Mouse (Mus musculus): Measurements from ENCODE around the gene Rab34.
A peak's percentile ranks its signal among the peaks of the same experiment; 100 is the strongest.

GRCm38 (mm10) chr11:78146707-78147543 lies 41.3 kb upstream of the Rab34 start:
- TF ChIP-seq CEBPB (IDR thresholded peaks at IDR 0.05; ENCODE audit: low read depth) (no peak), CTCF (IDR thresholded peaks at IDR 0.05; ENCODE audit: control insufficient read depth, insufficient read depth, insufficient read length) (no peak), MYOD1 (IDR thresholded peaks at IDR 0.05; ENCODE audit: control insufficient read depth, insufficient read length, low read depth) (no peak), MAX (IDR thresholded peaks at IDR 0.05) (no peak), USF1 (IDR thresholded peaks at IDR 0.05; ENCODE audit: low read depth) (peak; percentile 36)
